Mouse (Mus musculus): ENCODE results near the gene Ntsr2. TPM values are rescaled to one million over a fixed set of nuclear protein-coding genes. Genes with fewer than 3 reads are reported as not detected.

The Ntsr2 gene
- total RNA-seq (2017), result not detected in 3 replicates

GRCm38 (mm10) chr12:16653332-16654093 lies at the start of gene Ntsr2:
TSS of gene Ntsr2 (plus strand) at chr12:16653382.
- ATAC-seq (replicated peaks; ENCODE audit: insufficient number of reproducible peaks, low FRiP score, low TSS enrichment, poor library complexity, severe bottlenecking), result no peak

DNA sequence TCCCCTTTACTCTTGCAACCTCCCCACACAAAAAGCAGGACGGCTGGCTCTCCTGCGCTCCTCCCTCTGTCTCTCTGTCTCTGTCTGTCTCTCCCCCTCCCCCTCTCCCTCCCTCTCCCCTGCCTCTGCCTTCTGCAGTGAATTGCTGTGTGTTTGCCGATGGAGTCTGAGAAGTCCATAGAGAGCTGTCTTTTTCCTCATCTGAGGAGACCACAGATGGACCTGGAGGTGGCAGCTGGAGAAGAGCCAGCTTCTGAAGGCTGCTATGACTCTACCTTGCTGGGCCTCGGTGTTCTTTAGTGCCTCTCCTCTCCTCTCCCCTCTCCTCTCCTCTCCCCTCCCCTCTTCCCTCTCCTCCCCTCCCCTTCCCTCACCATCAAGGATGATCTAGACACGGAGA lies 47.6 kb upstream of the Ntsr2 start:
- ATAC-seq (replicated peaks; ENCODE audit: insufficient number of reproducible peaks, low FRiP score, low TSS enrichment, poor library complexity, severe bottlenecking), result no peak

DNA sequence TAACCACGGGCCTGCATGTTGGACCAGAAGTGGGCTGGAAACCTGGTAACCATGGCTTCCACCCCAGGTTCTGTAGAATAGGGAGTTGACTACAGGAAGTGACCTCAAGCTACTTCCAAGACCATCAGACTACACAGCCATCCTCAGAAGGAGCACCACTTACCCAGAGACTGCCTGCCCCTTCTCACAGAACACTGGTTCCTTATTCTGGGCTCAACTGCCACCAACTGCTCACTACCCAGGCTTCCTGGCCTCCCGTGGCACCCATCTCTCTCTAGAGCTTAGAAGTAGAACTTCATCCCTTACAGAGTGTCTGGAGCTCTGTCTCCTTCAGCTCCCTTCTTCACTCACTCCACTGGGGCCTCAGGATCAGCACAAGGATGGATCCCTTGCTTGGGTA lies 42.2 kb upstream of the Ntsr2 start, which contains the start of gene Lpin1:
TSS of gene Lpin1 (minus strand) at position 31 of the 400 bp plus-strand sequence.
- ATAC-seq (replicated peaks; ENCODE audit: insufficient number of reproducible peaks, low FRiP score, low TSS enrichment, poor library complexity, severe bottlenecking), result no peak

GRCm38 (mm10) chr12:16614556-16614955 lies 38.6 kb upstream of the Ntsr2 start:
- ATAC-seq (replicated peaks; ENCODE audit: insufficient number of reproducible peaks, low FRiP score, low TSS enrichment, poor library complexity, severe bottlenecking), result no peak

DNA sequence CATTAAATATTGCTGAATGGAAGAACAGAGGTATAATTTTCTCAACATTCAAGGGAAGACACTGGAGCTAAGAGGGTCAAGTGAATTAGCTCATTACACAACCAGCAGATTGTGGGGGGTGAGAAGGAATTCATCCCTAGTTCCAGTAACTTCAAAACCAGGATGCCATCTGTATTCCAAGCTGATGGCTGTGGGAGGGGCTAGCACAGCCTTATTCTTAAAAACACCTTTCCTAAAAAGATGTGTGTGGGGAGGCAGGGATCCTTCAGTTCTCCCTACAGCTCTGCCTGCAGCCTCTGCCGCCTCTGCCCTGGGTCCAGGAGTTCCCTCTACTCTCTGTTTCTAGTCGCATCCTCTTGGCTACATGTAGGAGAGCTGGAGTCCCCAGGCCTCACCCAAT lies 37.4 kb upstream of the Ntsr2 start:
- ATAC-seq (replicated peaks; ENCODE audit: insufficient number of reproducible peaks, low FRiP score, low TSS enrichment, poor library complexity, severe bottlenecking), result no peak

GRCm38 (mm10) chr12:16618512-16619274 lies 34.5 kb upstream of the Ntsr2 start:
- no peak for ATAC-seq (replicated peaks; ENCODE audit: insufficient number of reproducible peaks, low FRiP score, low TSS enrichment, poor library complexity, severe bottlenecking)

DNA sequence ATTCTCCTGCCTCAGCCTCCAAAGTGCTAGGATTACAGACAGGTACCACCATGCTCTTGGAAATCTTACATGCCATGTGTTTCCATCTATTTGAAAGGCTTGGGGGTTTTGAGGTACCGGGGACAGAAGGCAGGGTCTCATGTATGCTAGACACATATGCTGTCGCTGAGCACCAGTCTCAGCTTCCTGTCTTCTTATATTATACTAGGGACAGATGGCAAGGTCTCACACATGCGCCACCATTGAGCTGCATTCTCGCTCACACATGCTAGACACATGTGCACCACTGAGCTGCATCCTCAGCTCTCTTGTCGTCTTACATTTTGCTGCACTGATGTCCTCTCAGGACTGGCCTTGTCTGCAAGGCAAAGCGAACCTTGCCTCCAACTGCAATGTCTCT lies 33.7 kb upstream of the Ntsr2 start:
- ATAC-seq (replicated peaks; ENCODE audit: insufficient number of reproducible peaks, low FRiP score, low TSS enrichment, poor library complexity, severe bottlenecking), result no peak

DNA sequence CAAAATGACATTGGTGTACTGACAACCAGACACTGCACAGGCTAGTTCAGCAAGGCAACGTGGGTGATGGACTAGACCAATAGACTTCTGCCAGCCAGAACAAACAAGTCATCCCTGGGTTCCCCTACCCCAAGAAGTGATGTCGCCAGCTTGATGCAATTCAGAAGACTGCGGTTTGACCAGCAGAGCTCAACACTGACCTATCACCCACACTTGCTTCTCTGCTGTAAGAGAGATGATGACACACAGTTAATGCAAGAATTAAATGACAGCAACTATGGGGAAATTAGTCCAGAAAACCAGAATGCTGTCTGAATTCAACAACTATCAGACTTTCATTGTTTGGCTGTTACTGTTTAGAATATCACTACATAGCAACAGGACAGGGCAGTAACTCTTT lies 33.0 kb upstream of the Ntsr2 start:
- ATAC-seq (replicated peaks; ENCODE audit: insufficient number of reproducible peaks, low FRiP score, low TSS enrichment, poor library complexity, severe bottlenecking), result no peak

DNA sequence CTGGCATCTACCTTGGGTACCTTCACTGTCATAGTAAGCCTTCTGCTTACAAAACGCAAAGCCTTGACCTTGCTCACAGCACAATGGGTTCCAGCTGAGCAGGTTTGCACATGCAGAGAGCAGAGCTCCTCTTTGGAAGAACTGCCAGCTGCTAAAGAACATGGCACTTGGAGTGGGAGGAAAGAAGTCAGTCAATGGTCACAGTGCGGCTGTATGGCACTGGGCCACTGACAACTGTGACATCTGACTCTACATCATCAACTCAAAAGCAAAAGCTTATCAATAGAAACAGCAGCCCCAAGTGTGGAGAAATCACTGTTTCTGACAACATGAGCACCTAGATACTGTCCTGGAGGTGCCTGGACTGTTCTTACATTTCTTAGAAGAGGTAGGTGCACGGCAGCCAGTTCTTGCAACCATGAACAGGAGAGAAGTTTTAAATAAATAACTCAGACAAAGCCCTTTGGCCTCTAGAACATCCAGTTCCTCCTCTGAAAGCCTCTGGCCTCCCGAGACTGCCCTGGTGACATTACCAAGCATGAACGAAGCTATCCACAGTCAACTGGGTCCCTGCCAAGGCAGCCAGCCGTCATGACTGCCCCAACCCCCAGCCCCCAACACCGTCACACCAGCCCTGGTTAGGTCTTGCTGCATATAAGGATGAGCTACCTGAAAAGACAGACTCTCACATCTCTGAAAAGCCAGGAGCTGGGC lies 22.9 kb upstream of the Ntsr2 start:
- ATAC-seq (replicated peaks; ENCODE audit: insufficient number of reproducible peaks, low FRiP score, low TSS enrichment, poor library complexity, severe bottlenecking), result no peak

GRCm38 (mm10) chr12:16630866-16631185 lies 22.4 kb upstream of the Ntsr2 start:
- ATAC-seq (replicated peaks; ENCODE audit: insufficient number of reproducible peaks, low FRiP score, low TSS enrichment, poor library complexity, severe bottlenecking), result no peak

DNA sequence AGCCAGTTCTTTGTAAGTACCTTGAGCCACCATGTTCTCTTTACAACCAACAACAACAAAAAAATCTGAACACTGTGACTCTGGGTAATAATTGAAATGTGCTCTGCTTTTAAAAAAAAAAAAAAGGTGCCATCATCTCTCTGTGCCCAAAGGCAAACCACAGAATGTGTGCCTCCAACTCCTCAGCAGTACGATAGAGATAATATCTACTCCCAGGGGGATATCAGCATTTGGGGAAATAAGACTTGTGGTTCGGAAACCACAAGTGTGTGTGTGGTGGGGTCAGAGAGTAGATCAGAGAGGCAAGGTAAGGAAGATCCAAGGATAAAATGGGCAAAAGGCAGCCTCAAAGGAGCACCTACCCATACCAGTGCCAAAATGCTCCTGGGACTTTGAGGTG lies 21.8 kb upstream of the Ntsr2 start:
- ATAC-seq (replicated peaks; ENCODE audit: insufficient number of reproducible peaks, low FRiP score, low TSS enrichment, poor library complexity, severe bottlenecking), result no peak

GRCm38 (mm10) chr12:16633235-16633634 lies 19.9 kb upstream of the Ntsr2 start:
- ATAC-seq (replicated peaks; ENCODE audit: insufficient number of reproducible peaks, low FRiP score, low TSS enrichment, poor library complexity, severe bottlenecking), result no peak

- 0 out of 2 replicates have a peak, but pooled peaks have one; percentile 40 for ATAC-seq (replicated peaks; ENCODE audit: insufficient number of reproducible peaks, low FRiP score, low TSS enrichment, poor library complexity, severe bottlenecking)
Measured at GRCm38 (mm10) chr12:16634075-16634813, 18.9 kb upstream of the Ntsr2 start.

DNA sequence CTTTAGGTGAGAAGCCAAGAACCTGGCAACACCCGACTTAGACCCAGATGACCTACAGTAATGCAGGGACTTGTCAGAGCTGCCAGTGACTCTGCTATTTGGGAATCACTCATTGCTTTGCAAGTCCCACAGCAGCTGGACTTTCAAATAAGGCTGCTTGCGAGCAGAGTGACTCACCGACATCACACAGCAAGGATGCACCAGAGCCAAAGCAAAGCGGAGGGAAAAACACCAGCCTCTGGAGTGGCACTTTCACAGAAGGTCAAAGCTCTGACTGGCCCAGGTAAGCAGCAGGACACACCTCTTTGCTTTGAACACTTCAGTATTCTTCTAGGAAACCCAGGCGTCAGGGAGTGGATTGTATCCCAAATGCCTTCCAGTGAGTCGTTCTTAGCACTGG lies 17.4 kb upstream of the Ntsr2 start:
- ATAC-seq (replicated peaks; ENCODE audit: insufficient number of reproducible peaks, low FRiP score, low TSS enrichment, poor library complexity, severe bottlenecking), result no peak

DNA sequence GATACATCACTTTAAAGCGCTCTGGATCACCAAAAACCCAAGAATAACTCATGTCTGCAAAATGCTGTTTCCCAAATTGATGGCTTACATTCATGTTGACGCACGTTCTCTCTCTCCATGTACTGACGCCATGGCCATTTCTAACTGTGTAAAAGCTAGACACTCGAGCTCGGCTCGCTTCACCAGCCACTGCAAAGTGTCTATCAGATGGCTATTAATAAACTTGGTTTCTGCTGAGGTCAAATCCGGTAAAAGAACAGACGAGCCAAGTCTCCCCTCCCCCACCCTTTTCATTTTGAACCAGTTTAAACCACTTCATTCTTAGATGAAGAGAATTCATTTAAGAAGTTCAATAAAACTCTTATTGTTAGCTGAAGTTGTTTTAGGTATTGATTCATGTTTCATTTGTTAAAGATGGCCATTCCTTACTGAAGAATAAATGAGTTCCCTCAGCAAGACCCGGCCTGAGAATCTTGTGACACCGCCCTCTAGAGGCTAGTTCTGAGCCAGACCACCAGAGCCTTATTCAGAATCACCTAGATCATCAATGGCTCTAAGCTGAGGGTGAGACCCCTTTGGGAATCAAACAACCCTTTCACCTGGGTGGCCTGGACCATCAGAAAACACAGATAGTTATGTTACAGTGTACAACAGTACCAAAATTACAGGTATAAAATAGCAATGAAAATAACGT lies 14.0 kb upstream of the Ntsr2 start:
- ATAC-seq (replicated peaks; ENCODE audit: insufficient number of reproducible peaks, low FRiP score, low TSS enrichment, poor library complexity, severe bottlenecking), result no peak

DNA sequence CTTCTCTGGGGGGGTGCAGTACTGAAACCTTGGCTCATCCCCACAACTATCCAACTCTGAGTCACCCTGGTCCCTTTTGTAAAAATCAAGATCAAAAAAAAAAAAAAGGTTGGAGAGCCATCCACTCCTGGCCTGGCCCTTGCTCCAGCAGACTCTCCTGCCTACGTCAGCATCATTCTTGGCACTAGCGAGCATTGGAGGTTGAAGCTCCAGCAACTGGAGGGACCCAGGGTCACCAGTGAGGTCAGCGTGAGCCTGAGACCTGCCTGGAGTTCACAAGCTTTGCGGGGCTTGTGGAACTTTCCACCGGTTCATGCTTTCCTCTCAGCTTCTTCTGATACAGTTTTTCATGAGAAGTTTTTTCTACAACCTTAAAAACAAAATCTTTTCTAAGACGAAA lies 13.1 kb upstream of the Ntsr2 start:
- ATAC-seq (replicated peaks; ENCODE audit: insufficient number of reproducible peaks, low FRiP score, low TSS enrichment, poor library complexity, severe bottlenecking), result no peak

- ATAC-seq (replicated peaks; ENCODE audit: insufficient number of reproducible peaks, low FRiP score, low TSS enrichment, poor library complexity, severe bottlenecking), result no peak
Measured at GRCm38 (mm10) chr12:16642000-16642399, 11.2 kb upstream of the Ntsr2 start.

DNA sequence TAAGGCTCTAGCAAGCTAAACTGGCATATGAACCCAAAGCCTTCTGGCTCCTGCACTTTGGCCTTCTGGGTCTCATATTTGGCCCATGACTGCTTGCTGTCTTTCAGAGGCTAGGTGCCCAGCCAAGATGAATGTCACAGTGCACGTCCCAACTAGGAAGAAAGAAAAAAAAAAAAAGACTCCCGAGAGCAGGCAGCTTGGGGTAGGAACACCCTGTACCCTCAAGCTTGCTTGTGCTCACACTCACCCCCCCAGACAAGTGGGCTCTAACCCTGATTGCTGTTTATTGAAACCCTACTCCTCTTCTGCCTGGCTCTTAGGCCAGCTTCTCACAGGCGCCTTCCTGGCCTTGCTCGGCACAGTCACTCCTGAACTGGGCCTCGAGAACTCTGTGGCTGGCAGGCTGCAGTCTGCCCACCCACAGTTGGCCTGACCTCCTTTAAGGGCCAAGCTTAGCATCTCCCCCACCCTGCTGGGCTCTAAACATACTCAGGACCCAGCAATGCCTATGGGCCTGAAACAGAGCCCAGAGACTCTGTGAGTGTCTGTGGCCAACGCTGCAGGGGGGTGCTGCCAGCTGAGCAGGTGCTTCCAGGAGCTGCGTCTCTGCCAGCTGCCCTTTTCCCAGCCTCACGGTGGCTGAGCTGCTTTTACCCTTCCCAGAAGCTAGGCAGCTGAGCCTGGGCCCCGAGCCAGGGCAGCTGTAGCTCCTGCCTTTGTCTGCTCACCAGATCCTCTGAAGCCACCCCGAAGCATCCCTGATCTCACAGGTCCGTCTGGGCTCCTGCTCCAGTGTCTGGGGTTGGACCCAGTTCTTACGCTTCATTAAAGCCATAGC lies 9.5 kb upstream of the Ntsr2 start:
- no peak for ATAC-seq (replicated peaks; ENCODE audit: insufficient number of reproducible peaks, low FRiP score, low TSS enrichment, poor library complexity, severe bottlenecking)

Data from monocyte, adult 5-6 weeks (primary cell).